Mouse (Mus musculus) erythroblast, embryonic 14.5 days (primary cell): ENCODE data around the gene Ugt2b1.

Experiments
- GATA1 ChIP-seq: IDR thresholded peaks from 2 replicates; pipeline ENCODE4 v1.6.1; 2012; ENCODE audit warnings: low read length, inconsistent platforms, mixed read lengths
- TAL1 ChIP-seq: IDR thresholded peaks from 3 replicates; pipeline ENCODE4 v1.6.1; 2012; ENCODE audit warnings: low read length, inconsistent platforms, mixed read lengths

GRCm38 (mm10) chr5:86889933-86890332 lies 36.4 kb downstream of the Ugt2b1 start:
- no peak for TF ChIP-seq GATA1
- TF ChIP-seq TAL1 = no peak
